Mouse (Mus musculus) lung, postnatal 36 days (tissue): ENCODE results near the gene Angptl6.

Source experiments
- DNase-seq: peaks from one replicate; pipeline ENCODE4 v3.0.0; 2022; ENCODE audit warnings: mixed read lengths

Angptl6 gene

GRCm38 (mm10) chr9:20879097-20879792 lies at the start of gene Angptl6:
Angptl6 (minus strand) TSS chr9:20879727.
- no peak for DNase-seq

DNA sequence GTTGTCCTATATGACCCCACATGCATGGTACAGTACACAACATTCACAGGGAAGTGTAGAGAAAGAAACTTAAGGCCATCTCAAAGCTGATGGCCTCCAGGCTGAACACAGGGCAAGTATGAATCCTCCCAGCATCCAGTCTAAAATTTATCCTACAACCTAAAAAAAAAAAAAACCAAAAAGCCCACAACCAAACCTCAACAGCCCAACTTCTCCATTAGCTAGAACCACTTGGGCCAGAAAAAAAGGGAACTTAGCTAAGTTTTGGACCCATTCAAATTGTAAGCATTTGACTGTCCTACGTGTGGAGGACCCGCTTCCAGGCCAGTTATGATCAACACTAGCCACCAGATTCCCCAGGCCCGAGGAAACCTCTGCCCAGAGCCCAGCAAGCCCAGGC lies 43.7 kb upstream of the Angptl6 start:
- DNase-seq: no peak

GRCm38 (mm10) chr9:20916160-20916559 lies 36.6 kb upstream of the Angptl6 start:
- peak; percentile 75 for DNase-seq

DNA sequence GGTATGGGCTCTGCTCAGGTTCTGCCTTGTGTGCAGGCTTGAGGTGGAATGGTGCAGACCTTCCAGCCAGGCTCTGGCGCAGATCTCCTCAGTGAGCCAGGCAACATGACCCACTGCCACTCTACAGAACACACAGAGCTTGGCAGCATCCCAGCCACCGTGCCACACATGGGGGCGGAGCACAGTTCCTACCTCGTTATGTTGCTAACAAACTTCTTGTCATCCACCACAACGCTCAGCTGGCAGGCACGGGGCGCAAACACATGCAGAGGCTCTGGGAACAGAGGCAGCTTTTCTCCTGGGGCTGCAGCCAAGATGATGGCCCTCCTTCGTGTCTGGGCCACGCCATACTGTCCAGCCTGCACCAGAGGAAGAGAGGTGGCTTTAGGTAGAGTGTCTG lies 30.4 kb upstream of the Angptl6 start:
- DNase-seq: peak; percentile 38

- DNase-seq: no peak
Observed at GRCm38 (mm10) chr9:20902174-20902491, 22.6 kb upstream of the Angptl6 start.

- DNase-seq: peak; percentile 78
Observed at GRCm38 (mm10) chr9:20901466-20902173, 22.1 kb upstream of the Angptl6 start.

- peak; percentile 89 for DNase-seq
Observed at GRCm38 (mm10) chr9:20898511-20899073, 19.1 kb upstream of the Angptl6 start, which contains the start of gene Eif3g. Eif3g (minus strand) TSS chr9:20898623.

- no peak for DNase-seq
Observed at GRCm38 (mm10) chr9:20897736-20898510, 18.4 kb upstream of the Angptl6 start.

DNA sequence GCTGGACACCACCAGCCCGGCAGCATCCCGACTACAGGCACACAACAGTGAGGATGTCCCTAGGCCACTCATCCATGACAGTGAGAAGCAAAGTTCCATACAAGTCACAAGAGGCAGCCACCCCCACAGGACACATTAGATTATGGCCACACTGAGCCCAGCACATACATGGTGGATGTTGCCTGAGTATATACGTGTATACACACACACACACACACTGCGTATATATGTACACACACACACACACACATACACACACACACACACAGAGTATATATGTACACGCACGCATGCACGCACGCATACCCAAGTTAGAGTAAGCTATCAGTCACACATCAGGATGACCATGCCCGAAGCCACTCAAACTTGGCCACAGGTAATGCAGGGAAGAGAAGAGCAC lies 15.9 kb upstream of the Angptl6 start:
- no peak for DNase-seq

- DNase-seq: no peak
Observed at GRCm38 (mm10) chr9:20894629-20895028, 15.1 kb upstream of the Angptl6 start.

- no peak for DNase-seq
Observed at GRCm38 (mm10) chr9:20893590-20894343, 14.2 kb upstream of the Angptl6 start.

GRCm38 (mm10) chr9:20893069-20893468 lies 13.5 kb upstream of the Angptl6 start:
- no peak for DNase-seq

- no peak for DNase-seq
Observed at GRCm38 (mm10) chr9:20892104-20892653, 12.7 kb upstream of the Angptl6 start.

DNA sequence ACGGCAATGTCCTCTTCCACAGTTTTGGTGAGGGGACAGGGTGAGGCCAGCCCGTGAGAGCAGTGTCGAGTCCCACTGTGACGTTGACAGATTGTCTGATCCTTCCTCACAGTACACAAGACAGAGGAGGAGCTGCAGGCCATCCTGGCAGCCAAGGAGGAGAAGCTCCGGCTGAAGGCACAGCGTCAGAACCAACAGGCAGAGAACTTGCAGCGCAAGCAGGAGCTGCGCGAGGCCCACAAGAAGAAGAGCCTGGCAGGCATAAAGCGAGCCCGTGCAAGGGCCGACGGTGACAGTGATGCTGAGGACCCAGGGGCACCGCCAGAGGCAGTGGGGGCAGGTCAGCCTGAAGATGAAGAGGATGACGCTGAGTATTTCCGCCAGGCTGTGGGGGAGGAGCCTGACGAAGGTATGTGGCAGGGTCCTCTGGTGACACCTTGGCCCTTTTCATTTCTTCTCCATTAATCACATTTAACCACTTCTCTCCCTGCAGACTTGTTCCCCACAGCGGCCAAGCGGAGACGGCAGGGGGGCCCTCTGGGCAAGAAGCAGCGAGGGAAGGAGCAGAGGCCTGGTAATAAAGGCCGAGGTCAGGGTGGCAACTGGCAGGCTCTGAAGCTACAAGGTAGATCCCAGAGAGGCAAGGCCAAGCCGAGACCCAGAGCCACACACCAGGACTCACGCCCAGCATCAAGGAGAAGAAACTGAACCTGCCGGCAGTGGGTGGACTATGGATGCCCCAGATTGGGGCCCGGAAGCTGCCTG lies 12.0 kb upstream of the Angptl6 start:
- DNase-seq: no peak

DNA sequence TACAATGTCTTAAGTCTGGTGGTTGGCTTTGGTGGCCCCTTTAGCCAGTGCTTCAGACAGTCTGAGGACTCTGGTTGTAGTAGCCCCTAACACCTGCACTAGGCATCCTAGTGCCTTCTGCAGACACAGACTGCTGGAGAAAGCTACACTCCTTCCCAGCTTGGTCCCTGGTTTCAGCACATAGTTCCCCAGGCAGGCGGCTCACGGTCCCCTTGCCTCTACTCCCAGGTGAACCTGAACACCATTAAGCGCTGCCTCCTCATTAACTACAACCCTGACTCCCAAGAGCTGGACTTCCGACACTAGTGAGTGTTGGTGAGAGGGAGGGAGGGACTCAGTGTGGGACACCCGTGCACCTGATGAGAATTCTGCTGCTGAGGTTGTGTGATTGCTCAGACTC lies 10.9 kb upstream of the Angptl6 start:
- no peak for DNase-seq

- peak; percentile 27 for DNase-seq
Observed at GRCm38 (mm10) chr9:20889185-20890141, 9.9 kb upstream of the Angptl6 start.

DNA sequence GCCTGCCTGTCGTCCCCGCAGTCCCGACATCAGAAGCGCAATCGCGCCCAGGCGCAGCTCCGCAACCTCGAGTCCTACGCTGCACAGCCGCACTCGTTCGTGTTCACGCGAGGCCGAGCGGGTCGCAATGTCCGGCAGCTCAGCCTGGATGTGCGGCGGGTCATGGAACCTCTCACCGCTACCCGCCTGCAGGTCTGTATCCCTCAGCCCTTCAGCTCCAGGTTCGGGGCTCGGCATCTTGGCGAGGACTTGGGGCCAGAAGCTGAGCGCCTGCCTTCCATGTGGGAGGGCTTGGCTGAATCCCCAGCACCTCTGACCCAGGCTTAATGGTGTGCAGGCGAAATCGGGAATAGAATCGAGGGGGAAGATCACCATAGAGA lies 8.8 kb upstream of the Angptl6 start:
- no peak for DNase-seq

DNA sequence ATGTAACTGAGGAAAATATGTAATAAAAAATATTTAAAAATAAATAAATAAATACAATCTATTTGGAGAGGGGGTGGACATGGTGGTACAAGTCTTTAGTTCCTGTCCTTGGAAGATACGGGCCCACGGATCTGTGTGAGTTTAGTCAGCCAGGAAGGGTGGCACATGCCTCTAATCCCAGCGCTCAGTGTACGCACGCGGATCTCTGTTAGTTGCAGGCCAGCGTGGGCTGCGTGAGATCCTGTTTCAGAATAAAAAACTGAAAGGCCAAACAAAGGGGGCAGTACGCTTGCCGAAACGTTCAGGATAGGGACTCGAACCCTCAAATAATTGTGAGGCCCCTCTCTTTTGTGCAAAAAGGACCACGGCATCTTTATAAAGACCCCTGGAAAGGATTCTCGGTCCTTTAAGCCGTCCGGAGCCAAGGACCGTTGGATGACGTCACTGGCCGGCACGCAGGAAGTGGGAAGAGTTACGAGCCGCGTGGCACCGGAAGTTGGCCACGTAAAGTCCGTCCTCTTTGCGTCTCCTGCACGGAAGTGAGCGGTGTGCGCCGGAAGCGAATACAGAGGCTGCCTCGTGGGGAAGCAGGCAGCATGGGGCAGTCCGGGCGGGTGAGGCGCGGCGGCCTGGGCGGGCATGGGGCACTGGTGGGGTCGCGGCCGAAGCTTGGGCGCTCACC lies 8.3 kb upstream of the Angptl6 start, which contains the start of gene Ppan:
Gene Ppan, plus strand, starts transcription at position 472 of the 682 bp plus-strand sequence.
- peak; percentile 98 for DNase-seq

GRCm38 (mm10) chr9:20887191-20887590 lies 7.7 kb upstream of the Angptl6 start:
- no peak for DNase-seq

- no peak for DNase-seq
Observed at GRCm38 (mm10) chr9:20886563-20886962, 7.0 kb upstream of the Angptl6 start.
